Mouse (Mus musculus) neural tube, embryonic 10.5 days (tissue): ENCODE results near the gene Casr.

Experiments
- DNase-seq: peaks from one replicate; pipeline ENCODE4 v3.0.0-alpha.2; 2017; ENCODE audit warnings: low spot score; ENCODE audit errors: extremely low spot score

Gene Casr

DNA sequence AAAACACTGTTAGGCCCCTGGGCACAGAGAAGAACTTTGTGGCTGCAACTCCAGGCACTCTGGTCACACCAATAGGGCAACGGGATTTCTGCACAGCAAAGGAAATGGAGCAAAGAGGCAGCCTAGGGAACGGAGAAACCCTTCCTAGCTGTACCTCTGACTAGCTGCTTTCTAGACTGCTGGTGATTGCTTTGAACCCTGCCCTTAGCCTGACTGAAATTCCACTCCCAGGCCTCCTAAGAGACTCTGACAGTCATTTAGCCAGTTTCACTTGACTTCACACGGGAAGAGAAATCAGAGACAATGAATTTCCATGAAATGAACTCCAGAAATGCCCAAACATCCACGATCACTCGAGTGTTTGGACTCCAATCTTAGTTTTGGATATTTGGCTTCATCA lies 38.8 kb downstream of the Casr start:
- no peak for DNase-seq

GRCm38 (mm10) chr16:36516355-36516754 lies 45.6 kb downstream of the Casr start:
- no peak for DNase-seq

- no peak for DNase-seq
Observed at GRCm38 (mm10) chr16:36507300-36507699, 54.6 kb downstream of the Casr start.

DNA sequence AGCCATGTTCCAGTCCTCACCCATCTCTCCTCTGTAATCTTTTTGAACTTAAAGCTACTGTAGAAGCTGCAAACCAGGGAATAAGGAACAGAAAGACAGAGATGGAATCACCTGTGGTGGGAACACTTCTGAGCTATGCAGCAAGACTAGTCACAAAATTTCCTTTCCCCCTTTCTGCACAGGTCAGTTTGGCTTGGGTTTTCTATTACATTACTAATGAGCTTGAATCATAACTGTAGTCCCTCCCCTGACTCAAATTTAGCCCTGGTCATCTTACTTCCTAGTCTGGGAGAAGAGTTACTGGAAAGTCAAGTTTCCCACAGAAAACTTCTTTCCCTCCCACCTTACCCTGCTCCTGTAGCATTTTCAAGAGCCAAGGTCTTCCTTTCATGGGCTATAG lies 55.1 kb downstream of the Casr start:
- no peak for DNase-seq

- DNase-seq: no peak
Observed at GRCm38 (mm10) chr16:36505913-36506312, 56.0 kb downstream of the Casr start.

GRCm38 (mm10) chr16:36505134-36505533 lies 56.8 kb downstream of the Casr start:
- no peak for DNase-seq

- no peak for DNase-seq
Observed at GRCm38 (mm10) chr16:36502286-36502685, 59.7 kb downstream of the Casr start.

DNA sequence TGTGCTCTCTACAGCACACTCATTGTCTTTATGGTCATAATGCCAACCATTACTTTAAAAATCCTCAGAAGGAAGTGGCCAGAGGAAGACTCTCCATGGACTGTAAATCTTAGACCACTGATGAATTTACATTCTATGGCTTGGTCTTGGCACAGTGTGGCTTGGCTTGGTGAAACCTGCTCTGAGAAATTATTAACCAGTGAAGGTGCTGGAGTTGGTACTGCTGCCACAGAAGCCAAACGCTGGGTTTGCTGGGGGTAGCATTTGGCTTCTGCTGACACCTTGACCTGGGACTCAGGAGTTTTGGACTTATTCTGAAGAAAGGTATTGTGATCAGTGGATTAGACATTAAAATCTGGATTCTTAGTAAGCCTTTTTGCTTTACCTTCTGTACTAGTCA lies 69.5 kb downstream of the Casr start:
- DNase-seq: no peak

DNA sequence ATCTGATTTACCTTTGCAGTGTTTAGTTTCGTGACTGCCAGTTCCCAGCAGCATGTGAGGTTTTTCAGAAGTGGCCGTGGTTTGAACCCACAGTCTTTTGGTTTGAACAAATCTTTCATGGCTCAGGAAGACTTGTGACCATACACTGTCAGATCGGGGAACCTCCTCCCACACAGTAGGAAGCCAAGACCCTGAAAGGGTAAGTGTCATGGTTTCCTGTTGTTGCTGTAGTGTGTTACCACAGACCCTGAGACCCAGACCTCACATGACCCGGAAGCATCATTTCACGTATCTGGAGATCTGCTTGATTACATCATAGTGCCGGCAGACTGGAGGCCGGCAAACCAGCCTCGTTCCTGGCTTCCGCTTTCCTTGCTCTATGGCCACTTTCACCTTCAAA lies 85.1 kb downstream of the Casr start:
- DNase-seq: no peak

DNA sequence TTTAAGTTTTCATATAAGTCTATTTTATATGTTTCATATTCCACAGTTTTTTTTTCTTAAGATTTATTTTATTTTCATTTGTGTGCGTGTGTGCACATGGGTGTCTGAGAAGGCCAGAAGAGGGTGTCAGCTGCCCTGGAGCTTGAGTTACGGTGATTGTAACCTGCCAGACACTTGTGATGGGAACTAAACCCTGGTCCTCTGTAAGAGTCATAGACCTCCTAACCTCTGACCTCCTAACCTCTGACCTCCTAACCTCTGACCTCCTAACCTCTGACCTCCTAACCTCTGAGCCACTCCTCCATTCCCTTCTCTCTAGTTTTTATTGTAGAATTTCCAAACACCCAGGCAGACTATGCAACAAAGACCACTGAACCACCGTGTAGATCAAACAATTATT lies 86.4 kb downstream of the Casr start:
- DNase-seq: no peak

GRCm38 (mm10) chr16:36474849-36475248 lies 87.1 kb downstream of the Casr start:
- DNase-seq: no peak

DNA sequence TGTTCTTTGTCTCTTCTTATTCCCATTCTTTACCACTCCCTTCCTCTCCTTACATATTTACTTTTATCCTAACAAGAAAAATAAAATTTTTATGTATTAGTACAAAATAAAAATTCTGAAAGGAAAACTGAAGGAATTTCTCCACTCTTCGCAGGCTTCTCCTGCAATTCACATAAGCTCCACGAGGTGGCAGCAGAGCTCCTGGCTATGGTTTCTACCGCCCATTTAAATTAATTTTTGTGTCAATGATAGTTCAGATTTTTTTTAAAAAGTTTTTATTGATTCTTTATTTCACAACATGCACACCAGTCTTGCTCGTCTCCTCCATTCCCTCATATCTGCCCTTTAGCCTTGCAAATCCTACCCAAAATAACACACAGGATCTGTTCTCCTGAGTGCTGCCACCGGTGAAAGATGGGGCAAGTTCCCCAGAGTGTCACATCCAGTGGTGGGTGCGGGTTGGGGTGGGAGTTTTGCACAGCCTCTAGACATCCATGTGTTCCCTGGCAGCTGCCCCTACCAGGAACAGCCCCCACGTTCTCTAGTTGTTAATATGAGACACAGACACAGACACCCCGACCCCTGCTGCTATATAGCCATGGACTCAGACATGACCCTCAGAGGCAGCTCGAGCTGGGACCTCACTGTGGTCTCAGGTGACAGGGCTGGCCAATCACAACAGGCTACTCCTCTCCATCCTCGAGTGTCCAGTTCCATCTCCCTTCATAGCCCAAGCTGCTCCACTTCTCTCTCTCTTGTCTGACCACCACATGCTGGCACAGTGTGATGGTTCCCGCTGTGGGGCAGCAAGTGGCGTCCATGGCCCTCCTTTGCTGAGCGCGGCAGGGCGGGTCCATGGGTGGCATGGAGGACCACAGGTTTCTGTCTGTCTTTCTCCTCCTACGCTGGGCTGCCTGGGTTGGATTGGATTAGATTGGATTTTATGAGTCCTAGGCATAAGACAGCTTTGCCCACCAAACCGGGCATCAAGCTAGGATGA lies 88.4 kb downstream of the Casr start:
- DNase-seq: no peak

GRCm38 (mm10) chr16:36471066-36471633 lies 90.8 kb downstream of the Casr start:
- no peak for DNase-seq

DNA sequence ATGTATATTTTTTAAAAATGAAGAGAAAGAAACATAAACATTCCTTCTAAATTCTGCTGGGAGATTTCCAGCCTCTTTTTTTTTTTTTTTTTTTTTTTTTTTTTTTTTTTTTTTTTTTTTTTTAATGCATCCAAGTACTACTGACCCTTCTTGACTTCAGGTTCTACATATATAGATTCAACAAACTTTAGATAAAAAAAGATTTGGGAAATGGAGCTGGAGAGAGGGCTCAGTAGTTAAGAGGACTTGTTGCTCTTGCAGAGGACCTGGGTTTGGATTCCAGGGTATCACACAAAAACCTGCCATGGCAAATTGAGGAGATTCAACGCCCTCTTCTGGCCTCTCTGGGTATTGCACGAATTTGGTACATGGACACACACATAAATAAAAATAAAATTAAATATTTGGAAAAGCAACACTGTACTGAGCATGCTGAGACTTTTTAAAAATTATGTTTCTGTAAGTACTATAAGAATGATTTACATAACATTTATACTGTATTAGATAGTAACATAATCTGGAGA lies 91.9 kb downstream of the Casr start:
- peak; percentile 44 for DNase-seq

GRCm38 (mm10) chr16:36469367-36469766 lies 92.6 kb downstream of the Casr start:
- DNase-seq: no peak

GRCm38 (mm10) chr16:36468862-36469261 lies 93.1 kb downstream of the Casr start:
- DNase-seq: no peak

- DNase-seq: no peak
Observed at GRCm38 (mm10) chr16:36467936-36468335, 94.0 kb downstream of the Casr start.

DNA sequence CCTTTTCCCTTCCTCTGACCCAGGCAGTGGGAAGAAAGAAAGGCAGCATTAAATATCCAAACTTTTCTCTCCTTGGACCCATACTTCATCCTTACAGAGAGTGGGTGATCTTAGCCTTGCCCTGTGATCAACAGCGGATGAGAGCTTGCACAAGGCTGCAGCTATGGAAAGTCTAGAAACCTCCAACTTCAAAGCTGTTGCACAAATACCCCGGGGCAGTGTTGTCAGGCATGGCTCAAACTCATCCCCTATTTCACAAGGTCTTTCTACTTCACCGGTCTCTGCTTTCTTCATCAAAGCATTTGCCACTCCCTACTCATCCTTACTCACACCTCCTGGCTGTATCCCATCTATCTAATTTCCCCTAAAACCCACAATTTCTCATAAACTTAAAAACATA lies 96.5 kb downstream of the Casr start:
- no peak for DNase-seq

- no peak for DNase-seq
Observed at GRCm38 (mm10) chr16:36464076-36464475, 97.9 kb downstream of the Casr start.

DNA sequence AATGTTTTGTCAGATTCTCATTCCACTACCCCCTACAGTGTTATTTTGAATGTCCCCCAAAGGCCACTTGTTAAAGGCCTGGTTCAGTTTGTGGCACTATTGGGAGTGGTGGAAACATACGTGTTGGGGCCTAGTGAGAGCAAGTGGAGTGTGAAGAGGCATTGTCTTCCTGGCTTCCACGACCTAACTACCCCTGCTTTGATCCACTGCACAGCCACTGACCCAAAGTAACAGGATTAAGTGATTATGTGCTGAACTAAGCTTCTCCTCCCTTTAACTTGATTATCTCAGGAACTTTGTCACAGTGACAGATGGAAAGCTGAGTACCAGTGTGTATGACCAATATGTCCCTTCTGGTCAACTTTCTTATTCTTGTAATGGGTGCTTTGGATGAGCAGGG lies 101.5 kb downstream of the Casr start:
- DNase-seq: no peak

DNA sequence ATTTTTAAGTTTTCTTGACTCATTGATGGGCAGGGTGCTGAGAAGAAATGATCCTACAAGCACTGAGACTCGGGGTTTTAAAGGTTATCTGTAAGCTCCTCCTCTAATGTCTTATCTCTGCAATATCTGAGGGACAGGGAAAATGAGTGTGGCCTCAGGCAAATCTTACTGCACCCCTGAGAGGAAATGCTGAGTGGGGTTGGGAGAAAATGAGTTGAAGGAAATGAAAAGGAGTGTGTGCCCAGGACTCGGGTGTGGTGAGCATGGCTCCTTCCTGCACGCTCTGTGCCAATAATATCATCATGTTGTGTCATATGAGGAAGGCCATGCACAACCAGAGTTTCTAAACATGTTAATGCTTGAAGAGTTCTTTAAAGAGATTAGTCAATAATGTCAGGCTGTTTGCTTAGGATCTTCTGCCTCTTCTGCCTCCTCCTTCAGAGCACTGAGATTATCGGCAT lies 106.6 kb downstream of the Casr start, which contains the start of gene Stfa3:
Gene Stfa3, minus strand, starts transcription at position 51 of the 461 bp plus-strand sequence.
- no peak for DNase-seq
